Mouse (Mus musculus) intestine, postnatal 0 days (tissue): ENCODE measurements around the gene Cyp4x1. TPM values are rescaled to one million over a fixed set of nuclear protein-coding genes. Genes with fewer than 3 reads are reported as not detected.
A peak's percentile ranks its signal among the peaks of the same experiment; 100 is the strongest.

ENCODE experiments used
- ATAC-seq: fragments of 200-750 bp; cut with Nextera tagmentation; 2 replicates; pipeline ENCODE4 v1.8.0; 2017; ENCODE audit warnings: mild to moderate bottlenecking, moderate TSS enrichment, moderate library complexity
- H3K27ac ChIP-seq: fragments of 300-500 bp; sonication (generic); 2 replicates; pipeline ENCODE4 v1.5.1; 2014; ENCODE audit warnings: mild to moderate bottlenecking, low read depth, low read length, moderate library complexity
- H3K27me3 ChIP-seq: fragments of 300-500 bp; sonication (generic); replicated peaks from 2 replicates; pipeline ENCODE4 v1.6.1; 2014; ENCODE audit warnings: low read length, mixed read lengths; ENCODE audit not compliant: control insufficient read depth, insufficient read depth
- H3K36me3 ChIP-seq: fragments of 300-500 bp; sonication (generic); 2 replicates; pipeline ENCODE4 v1.6.1; 2014; ENCODE audit warnings: mild to moderate bottlenecking, moderate library complexity; ENCODE audit not compliant: control insufficient read depth, insufficient read depth
- H3K4me1 ChIP-seq: fragments of 300-500 bp; sonication (generic); replicated peaks from 2 replicates; pipeline ENCODE4 v1.6.1; 2014; ENCODE audit warnings: antibody characterized with exemption, low read length, mixed read lengths; ENCODE audit not compliant: control insufficient read depth, insufficient read depth
- H3K4me2 ChIP-seq: fragments of 300-500 bp; sonication (generic); replicated peaks from 2 replicates; pipeline ENCODE4 v1.6.1; 2014; ENCODE audit warnings: low read depth, mild to moderate bottlenecking, moderate library complexity
- H3K4me3 ChIP-seq: fragments of 300-500 bp; sonication (generic); 2 replicates; pipeline ENCODE4 v1.5.1; 2014; ENCODE audit warnings: low read depth, low read length
- H3K9ac ChIP-seq: fragments of 300-500 bp; sonication (generic); 2 replicates; pipeline ENCODE4 v1.6.1; 2014; ENCODE audit warnings: mild to moderate bottlenecking, low read depth, low read length
- H3K9me3 ChIP-seq: fragments of 300-500 bp; sonication (generic); 2 replicates; pipeline ENCODE4 v1.6.1; 2016; ENCODE audit warnings: mixed run types; ENCODE audit not compliant: control insufficient read depth
- CTCF ChIP-seq: sonication (generic); IDR thresholded peaks from 2 replicates; pipeline ENCODE4 v1.5.1; 2016; ENCODE audit warnings: low read depth, mild to moderate bottlenecking, control low read depth, antibody characterized with exemption, moderate library complexity
- WGBS: fragments of 180-500 bp; shearing (Covaris S2); extraction: QIAGEN DNeasy Blood & Tissue Kit; methylation state at CpG from one replicate; pipeline ENCODE4 v1.1.7; 2014; 5-methylcytosine and 5-hydroxymethylcytosine counted together
- polyA plus RNA-seq: library from polyadenylated mRNA; unstranded; fragments of >200 nt; fragmentation: Nextera tagmentation; extraction: Ambion mirVana; gene quantifications from 2 replicates; pipeline ENCODE4 v1.2.1, GENCODE M21; 2015

The Cyp4x1 gene
- polyA plus RNA-seq, 1 experiment from 2014 or later, result 0.21 TPM

DNA sequence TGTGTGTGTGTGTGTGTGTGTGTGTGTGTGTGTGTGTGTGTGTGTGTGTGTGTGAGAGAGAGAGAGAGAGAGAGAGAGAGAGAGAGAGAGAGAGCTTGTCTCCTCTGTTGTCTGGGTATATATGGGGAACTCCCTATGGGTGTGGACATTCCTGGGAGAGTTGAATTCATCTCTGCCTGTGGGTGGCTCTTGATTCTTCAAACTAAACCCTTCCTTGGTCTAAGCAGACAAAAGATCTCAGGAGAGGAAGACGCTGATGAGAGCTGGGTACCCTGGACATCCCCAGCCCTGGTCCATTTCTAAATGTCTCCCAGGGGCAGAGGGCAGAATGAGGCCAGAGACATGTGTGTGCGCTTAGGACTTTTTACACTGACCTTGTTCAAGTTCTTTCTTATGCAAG, 40.0 kb downstream of the Cyp4x1 start:
- Histone ChIP-seq H3K9ac (no peak overlapping the region), H3K27me3 (no peaks in the 10 kb centered on the region), H3K4me3 (no peak overlapping the region), H3K36me3 (no peaks in the 10 kb centered on the region), H3K27ac (no peak overlapping the region), H3K4me1 (peaks cover 4% of the 10 kb centered on the region; the same call in 1 of the 2 replicates), H3K4me2 (no peak overlapping the region), H3K9me3 (no peaks in the 10 kb centered on the region)
- ATAC-seq, result no peak
- no peak for TF ChIP-seq CTCF
- WGBS, result 53% methylated on average over 2 of the region's 2 CpGs

- ATAC-seq, result no peak
- Histone ChIP-seq H3K9ac (no peak overlapping the region), H3K27me3 (no peaks in the 10 kb centered on the region), H3K36me3 (no peaks in the 10 kb centered on the region), H3K27ac (no peak overlapping the region), H3K9me3 (no peaks in the 10 kb centered on the region), H3K4me3 (no peak overlapping the region), H3K4me2 (no peak overlapping the region), H3K4me1 (peaks cover 4% of the 10 kb centered on the region; the same call in 1 of the 2 replicates)
- WGBS, result 75% methylated on average over 4 of the region's 4 CpGs
- no peak for TF ChIP-seq CTCF
Measured at GRCm38 (mm10) chr4:115093331-115093864, 40.7 kb downstream of the Cyp4x1 start.

GRCm38 (mm10) chr4:115091806-115092205, 42.3 kb downstream of the Cyp4x1 start:
- no peak overlapping the region for H3K27ac ChIP-seq
- ATAC-seq, result no peak
- no peak overlapping the region for H3K9ac ChIP-seq
- TF ChIP-seq CTCF, result no peak
- H3K9me3 ChIP-seq, result no peaks in the 10 kb centered on the region
- peaks cover 4% of the 10 kb centered on the region; the same call in 1 of the 2 replicates for H3K4me1 ChIP-seq
- H3K4me3 ChIP-seq, result no peak overlapping the region
- H3K27me3 ChIP-seq, result no peaks in the 10 kb centered on the region
- H3K36me3 ChIP-seq, result no peaks in the 10 kb centered on the region
- no peak overlapping the region; the same call in 1 of the 2 replicates for H3K4me2 ChIP-seq
- 75% methylated on average over 3 of the region's 3 CpGs for WGBS

- H3K9me3 ChIP-seq, result no peaks in the 10 kb centered on the region
- H3K27ac ChIP-seq, result peak overlapping the region; percentile 71
- 25% methylated on average over 2 of the region's 2 CpGs for WGBS
- peak; percentile 80 for ATAC-seq
- H3K4me3 ChIP-seq, result peak overlapping the region; percentile 40
- H3K4me2 ChIP-seq, result peak overlapping the region; percentile 62
- no peak overlapping the region for H3K9ac ChIP-seq
- no peaks in the 10 kb centered on the region for H3K27me3 ChIP-seq
- no peaks in the 10 kb centered on the region for H3K36me3 ChIP-seq
- TF ChIP-seq CTCF, result no peak
- H3K4me1 ChIP-seq, result no peaks in the 10 kb centered on the region
Measured at GRCm38 (mm10) chr4:115090592-115090991, 43.5 kb downstream of the Cyp4x1 start.

DNA sequence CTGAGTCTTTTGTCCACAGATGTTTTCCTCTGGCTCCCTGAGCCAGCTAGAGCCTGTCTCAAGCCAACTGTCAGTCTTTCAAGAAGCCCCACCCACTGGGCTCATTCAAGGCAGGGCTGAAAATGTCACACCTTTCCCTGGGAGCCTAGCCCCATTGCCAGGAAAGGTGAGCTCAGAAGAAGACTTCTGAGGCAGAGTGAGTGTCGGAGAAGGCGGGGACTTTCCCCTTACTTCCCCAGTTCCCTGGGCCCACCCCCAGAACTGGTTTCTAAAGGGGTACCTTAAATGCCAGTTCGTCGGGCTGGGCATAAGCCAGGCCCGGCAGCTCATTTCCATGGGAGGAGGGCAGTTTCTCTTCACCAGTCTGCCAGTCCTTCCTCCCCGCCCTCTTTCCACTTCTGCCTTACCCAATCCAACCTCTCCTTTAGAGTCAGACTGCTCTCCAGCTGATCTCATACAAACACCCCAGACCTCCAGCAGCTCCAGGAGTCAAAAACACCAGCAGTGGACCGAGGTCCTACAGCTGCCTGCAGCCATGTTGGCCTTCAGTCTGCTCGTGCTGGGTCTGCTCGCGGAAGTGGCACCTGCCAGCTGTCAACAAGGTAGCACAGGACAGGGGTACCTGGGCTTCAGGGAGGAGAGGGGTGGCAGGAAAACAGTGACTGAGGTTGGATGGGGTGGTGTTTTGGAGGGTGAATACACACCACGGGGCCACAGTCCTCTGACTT, 45.3 kb downstream of the Cyp4x1 start, which contains the start of gene Pdzk1ip1:
Gene Pdzk1ip1, plus strand, starts transcription at position 98 of the 728 bp plus-strand sequence.
- 10% methylated on average over 11 of the region's 11 CpGs for WGBS
- ATAC-seq, result peak; percentile 73

GRCm38 (mm10) chr4:115086763-115087415, 47.2 kb downstream of the Cyp4x1 start:
- Histone ChIP-seq H3K27ac (no peak overlapping the region), H3K9me3 (no peaks in the 10 kb centered on the region), H3K27me3 (no peaks in the 10 kb centered on the region), H3K9ac (no peak overlapping the region), H3K4me1 (no peaks in the 10 kb centered on the region), H3K4me3 (no peak overlapping the region), H3K4me2 (no peak overlapping the region; the same call in 1 of the 2 replicates), H3K36me3 (no peaks in the 10 kb centered on the region)
- 34% methylated on average over 3 of the region's 3 CpGs for WGBS
- no peak for TF ChIP-seq CTCF
- no peak for ATAC-seq

More for the DNA sequence above, 45.3 kb downstream of the Cyp4x1 start, which contains the start of gene Pdzk1ip1:
- Histone ChIP-seq H3K9me3 (no peaks in the 10 kb centered on the region), H3K9ac (peak within 1 kb of the TSS; percentile 43), H3K4me2 (peak within 1 kb of the TSS; percentile 62), H3K27ac (peak within 1 kb of the TSS; percentile 82), H3K4me3 (peak within 1 kb of the TSS; percentile 40), H3K36me3 (no peaks in the 10 kb centered on the region), H3K4me1 (no peaks in the 10 kb centered on the region), H3K27me3 (no peaks in the 10 kb centered on the region)
- TF ChIP-seq CTCF, result no peak
